Mouse (Mus musculus): ENCODE data around the gene Ahctf1.

Ahctf1 gene

GRCm38 (mm10) chr1:179713367-179713766 is 90.1 kb downstream of the Ahctf1 start:
- DNase-seq: no peak

- DNase-seq: no peak
Measured at GRCm38 (mm10) chr1:179712658-179713057, 90.8 kb downstream of the Ahctf1 start.

GRCm38 (mm10) chr1:179710739-179711138 is 92.7 kb downstream of the Ahctf1 start:
- no peak for DNase-seq

GRCm38 (mm10) chr1:179709390-179709789 is 94.1 kb downstream of the Ahctf1 start:
- DNase-seq: peak; percentile 13 to 29

- no peak for DNase-seq
Measured at GRCm38 (mm10) chr1:179705154-179705553, 98.3 kb downstream of the Ahctf1 start.

- no peak for DNase-seq
Measured at GRCm38 (mm10) chr1:179704150-179704549, 99.3 kb downstream of the Ahctf1 start.

Measured in kidney, postnatal 4 days (tissue).